Mouse (Mus musculus) cerebellum, adult (tissue): ENCODE measurements around the gene Grin3b.

Experiments
- ATAC-seq: cut with Nextera tagmentation; 2 replicates; pipeline ENCODE4 v1.9.2; 2017; ENCODE audit warnings: mild to moderate bottlenecking, moderate library complexity, mixed read lengths; ENCODE audit not compliant: insufficient number of reproducible peaks, low FRiP score, low TSS enrichment

Gene Grin3b

GRCm38 (mm10) chr10:80013609-80014008 is 43.1 kb downstream of the Grin3b start:
- ATAC-seq = no peak

- ATAC-seq = no peak
These were observed 44.2 kb downstream of the Grin3b start for GRCm38 (mm10) chr10:80014484-80015290.

- no peak for ATAC-seq
These were observed 45.1 kb downstream of the Grin3b start for GRCm38 (mm10) chr10:80015583-80015982.

- ATAC-seq = no peak
These were observed 46.0 kb downstream of the Grin3b start, which contains the start of gene Arhgap45 for GRCm38 (mm10) chr10:80016511-80016910. TSS of gene Arhgap45 (plus strand) at chr10:80016653.

- no peak for ATAC-seq
These were observed 46.4 kb downstream of the Grin3b start for GRCm38 (mm10) chr10:80016931-80017330.

- ATAC-seq = no peak
These were observed 46.8 kb downstream of the Grin3b start for GRCm38 (mm10) chr10:80017361-80017760.

- no peak for ATAC-seq
These were observed 47.3 kb downstream of the Grin3b start for GRCm38 (mm10) chr10:80017771-80018170.

GRCm38 (mm10) chr10:80018739-80019297 is 48.3 kb downstream of the Grin3b start:
- no peak for ATAC-seq

GRCm38 (mm10) chr10:80019471-80020131 is 49.1 kb downstream of the Grin3b start:
- ATAC-seq = no peak

GRCm38 (mm10) chr10:80020191-80020590 is 49.7 kb downstream of the Grin3b start:
- no peak for ATAC-seq

GRCm38 (mm10) chr10:80020603-80021319 is 50.2 kb downstream of the Grin3b start:
- no peak for ATAC-seq

- no peak for ATAC-seq
These were observed 50.8 kb downstream of the Grin3b start for GRCm38 (mm10) chr10:80021320-80021641.

GRCm38 (mm10) chr10:80022164-80022563 is 51.6 kb downstream of the Grin3b start:
- ATAC-seq = no peak

- no peak for ATAC-seq
These were observed 52.3 kb downstream of the Grin3b start for GRCm38 (mm10) chr10:80022806-80023205.

GRCm38 (mm10) chr10:80023758-80024157 is 53.2 kb downstream of the Grin3b start:
- ATAC-seq = no peak

- no peak for ATAC-seq
These were observed 53.9 kb downstream of the Grin3b start for GRCm38 (mm10) chr10:80024229-80025043.

- ATAC-seq = no peak
These were observed 54.5 kb downstream of the Grin3b start for GRCm38 (mm10) chr10:80025044-80025347.

- no peak for ATAC-seq
These were observed 54.9 kb downstream of the Grin3b start for GRCm38 (mm10) chr10:80025463-80025862.

GRCm38 (mm10) chr10:80025889-80026288 is 55.4 kb downstream of the Grin3b start:
- no peak for ATAC-seq
